Mouse (Mus musculus): ENCODE results near the gene Smr2. TPM values are rescaled to one million over a fixed set of nuclear protein-coding genes. Genes with fewer than 3 reads are reported as not detected.
"Not testable (repeated sequence)": the region's sequence is repeated elsewhere in the genome, so short reads cannot be mapped to it uniquely, and the experiment has no call there.

The Smr2 gene
- not detected for total RNA-seq (2021)
- long read RNA-seq, experiment 1 = 0 reads
- long read RNA-seq, experiment 2 = 0 reads

DNA sequence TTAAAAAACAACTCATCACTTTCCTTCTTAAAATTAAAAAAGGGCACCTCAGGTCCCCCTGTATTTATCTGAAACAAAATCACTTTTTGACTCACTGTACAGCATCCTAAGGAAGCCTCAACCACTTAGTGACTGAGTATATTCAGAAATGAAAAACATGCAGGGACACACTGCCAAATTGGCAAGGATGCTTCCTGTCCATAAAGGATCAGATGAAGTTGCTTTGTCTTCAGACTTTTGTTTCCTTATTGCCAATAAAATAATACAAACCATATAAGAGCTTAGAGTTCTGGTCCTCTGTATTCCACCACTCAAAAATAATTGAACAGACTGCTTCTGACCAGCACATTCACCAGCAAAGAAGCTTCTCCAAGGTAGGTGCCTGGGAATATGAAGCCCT is at the start of gene Smr2:
Gene Smr2, plus strand, starts transcription at position 301 of the 400 bp plus-strand sequence.
- DNase-seq = not testable (repeated sequence)

DNA sequence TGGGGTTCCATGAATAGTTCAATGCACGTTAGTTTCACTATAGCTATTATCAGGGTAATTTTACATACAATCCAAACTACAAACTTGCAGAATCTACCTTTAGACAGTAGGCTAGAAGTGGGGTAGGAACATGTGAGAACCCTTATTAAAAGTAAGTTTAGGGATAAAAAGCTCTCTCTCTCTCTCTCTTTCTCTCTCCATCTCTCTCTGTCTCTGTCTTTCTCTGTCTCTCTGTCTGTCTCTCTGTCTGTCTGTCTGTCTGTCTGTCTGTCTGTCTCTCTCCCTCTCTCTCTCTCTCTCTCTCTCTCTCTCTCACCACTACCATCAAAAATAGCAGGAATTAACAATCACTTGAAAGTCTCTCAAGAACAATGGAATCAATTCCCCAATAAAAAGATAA is 25.1 kb downstream of the Smr2 start, which contains the start of gene Gm11116:
Gene Gm11116, minus strand, starts transcription at position 101 of the 400 bp plus-strand sequence.
- no peak for DNase-seq

DNA sequence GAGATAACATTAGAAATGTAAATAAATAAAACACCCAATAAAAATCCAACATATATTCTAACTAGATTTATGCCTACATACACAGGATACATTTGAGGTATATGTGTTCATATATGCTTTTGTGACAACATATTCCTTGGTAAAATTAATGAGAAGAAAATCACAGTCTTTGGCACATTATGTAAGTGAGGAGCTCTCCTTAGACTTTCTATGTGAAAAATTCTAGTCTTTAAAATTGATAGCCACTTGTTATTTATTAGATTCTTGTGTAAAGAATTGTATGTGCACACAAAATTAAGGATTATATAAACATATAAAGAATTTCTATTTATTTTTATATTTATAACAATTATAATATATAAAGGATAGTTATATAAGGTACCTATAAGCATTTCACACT is 67.6 kb downstream of the Smr2 start, which contains the start of gene Gm11115:
Gene Gm11115, minus strand, starts transcription at position 101 of the 400 bp plus-strand sequence.
- no peak for DNase-seq

Other genes with a start within 250 kb of the Smr2 start
- not detected for gene Odam, start 201.5 kb upstream of the Smr2 start, total RNA-seq (2021)
- gene Csn3, start 161.0 kb upstream of the Smr2 start, total RNA-seq (2021) = not detected
- gene 2310003L06Rik, start 117.1 kb upstream of the Smr2 start, total RNA-seq (2021) = not detected
- gene Gm28434, start 117.0 kb upstream of the Smr2 start, total RNA-seq (2021) = not detected
- not detected for gene Cabs1, start 107.1 kb upstream of the Smr2 start, total RNA-seq (2021)
- gene Smr3a, start 84.0 kb upstream of the Smr2 start, total RNA-seq (2021) = not detected
- not detected for gene Gm11116, start 25.0 kb downstream of the Smr2 start, total RNA-seq (2021)
- not detected for gene Gm11115, start 67.5 kb downstream of the Smr2 start, total RNA-seq (2021)
- not detected for gene Gm7714, start 182.4 kb downstream of the Smr2 start, total RNA-seq (2021)
- gene Prol1, start 230.8 kb downstream of the Smr2 start, total RNA-seq (2021) = not detected

All from gastrocnemius, postnatal 10 days (tissue).